Mouse (Mus musculus): ENCODE measurements around the gene Themis3.
"Not testable (repeated sequence)": the region's sequence is repeated elsewhere in the genome, so short reads cannot be mapped to it uniquely, and the experiment has no call there.

Themis3 gene

DNA sequence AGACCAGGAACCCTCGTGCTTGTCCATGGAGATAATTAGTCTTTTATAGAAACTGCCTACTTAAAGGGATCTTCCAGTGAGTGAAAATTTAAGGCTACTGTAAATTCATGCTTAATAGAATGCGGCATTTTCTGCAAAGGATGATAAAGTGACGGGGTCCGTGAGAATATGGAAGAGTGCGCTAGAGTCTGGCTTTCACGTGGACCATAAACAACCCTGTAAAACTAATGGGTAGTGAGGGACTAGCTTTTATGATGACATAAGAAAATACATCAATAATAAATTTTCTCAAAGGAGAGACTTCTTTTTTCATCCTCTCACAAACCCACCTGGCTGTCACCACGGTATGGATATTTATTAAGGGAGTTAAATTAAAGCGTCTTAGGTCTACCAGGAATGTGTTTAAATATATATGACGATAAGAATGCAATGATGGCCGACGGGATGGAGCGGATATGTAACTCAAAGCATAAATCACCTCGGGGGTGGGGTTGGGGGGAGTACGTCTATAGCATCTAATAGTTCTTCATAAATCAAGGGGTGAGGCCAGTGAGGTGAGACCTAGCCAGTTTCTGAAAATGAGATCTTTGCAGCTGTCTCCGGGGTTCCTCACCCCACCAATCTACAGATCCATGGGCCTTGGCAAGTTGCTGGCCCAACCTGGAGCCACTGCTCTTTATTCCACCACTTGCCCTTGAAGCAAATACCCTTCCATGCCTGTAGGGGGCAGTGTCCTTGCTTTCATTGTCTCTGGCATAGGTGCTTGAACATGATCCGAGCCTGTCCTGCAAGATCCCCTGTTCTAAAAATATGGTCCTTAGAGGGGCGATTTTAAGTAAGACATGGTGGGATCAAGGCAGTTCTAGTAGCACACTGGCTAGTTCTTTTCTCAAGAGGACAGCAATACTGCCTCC, 35.8 kb downstream of the Themis3 start:
- peak; percentile 10 for DNase-seq (ENCODE audit: low spot score)

DNA sequence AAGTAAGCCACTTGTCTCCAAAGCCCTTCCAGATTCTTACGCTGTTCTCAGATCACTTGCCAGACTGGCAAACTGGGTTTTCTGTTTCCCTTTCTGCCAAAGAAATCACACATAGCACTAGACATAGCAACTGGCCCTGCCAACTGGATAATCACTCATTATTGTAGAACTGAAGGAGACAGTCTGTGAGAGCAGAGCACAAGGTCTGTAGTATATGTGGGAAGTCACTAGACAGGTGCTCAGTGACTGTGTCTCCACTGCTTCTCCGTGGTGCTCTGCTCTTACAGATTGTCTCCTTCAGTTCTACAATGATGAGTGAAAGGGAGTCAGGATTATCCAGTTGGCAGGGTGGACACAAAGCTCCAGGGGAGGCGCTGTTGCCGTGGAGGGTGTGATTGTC, 41.7 kb downstream of the Themis3 start:
- no peak for DNase-seq (ENCODE audit: low spot score)

DNA sequence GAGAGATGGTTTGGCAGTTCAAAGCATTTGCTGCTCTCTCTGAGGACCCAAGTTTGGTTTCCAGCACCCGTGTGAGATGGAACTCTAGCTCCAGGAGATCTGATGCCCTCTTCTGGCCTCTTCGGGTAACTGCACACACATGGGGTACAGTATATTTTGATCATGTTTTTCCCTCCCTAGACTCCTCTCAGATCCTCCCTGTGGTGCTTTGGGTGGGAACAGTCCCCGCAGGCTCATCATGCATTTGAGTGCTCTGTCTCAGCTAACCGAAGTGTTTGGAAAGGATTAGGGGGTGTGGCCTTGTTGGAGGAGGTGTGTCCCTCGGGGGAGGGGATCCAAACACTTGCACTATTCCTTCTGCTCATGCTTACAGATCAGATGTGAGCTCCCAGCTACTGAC, 43.9 kb downstream of the Themis3 start:
- DNase-seq (ENCODE audit: low spot score), result no peak

- no peak for DNase-seq (ENCODE audit: low spot score)
Observed at GRCm38 (mm10) chr17:66532285-66532684, 62.1 kb downstream of the Themis3 start.

DNA sequence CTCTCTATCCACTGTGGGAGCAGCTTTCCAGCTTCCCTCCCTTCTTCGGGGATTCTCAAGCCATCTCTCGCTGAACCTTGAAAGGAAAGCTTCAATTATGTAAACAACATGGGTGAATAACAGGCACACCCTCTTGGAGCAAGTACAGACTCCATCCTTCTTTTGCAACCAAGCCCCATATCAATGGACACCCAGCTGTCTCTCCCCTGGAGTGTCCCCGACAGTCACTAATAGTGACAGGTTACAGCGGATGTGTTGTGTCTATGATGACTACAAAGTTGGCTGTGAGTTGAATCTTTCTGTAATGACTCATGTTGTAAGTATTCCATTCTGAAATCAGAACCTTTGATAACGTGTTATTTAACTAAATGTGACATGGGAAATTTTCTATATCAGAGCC, 71.0 kb downstream of the Themis3 start:
- DNase-seq (ENCODE audit: low spot score), result no peak

GRCm38 (mm10) chr17:66522631-66523030, 71.8 kb downstream of the Themis3 start:
- DNase-seq (ENCODE audit: low spot score), result not testable (repeated sequence)

DNA sequence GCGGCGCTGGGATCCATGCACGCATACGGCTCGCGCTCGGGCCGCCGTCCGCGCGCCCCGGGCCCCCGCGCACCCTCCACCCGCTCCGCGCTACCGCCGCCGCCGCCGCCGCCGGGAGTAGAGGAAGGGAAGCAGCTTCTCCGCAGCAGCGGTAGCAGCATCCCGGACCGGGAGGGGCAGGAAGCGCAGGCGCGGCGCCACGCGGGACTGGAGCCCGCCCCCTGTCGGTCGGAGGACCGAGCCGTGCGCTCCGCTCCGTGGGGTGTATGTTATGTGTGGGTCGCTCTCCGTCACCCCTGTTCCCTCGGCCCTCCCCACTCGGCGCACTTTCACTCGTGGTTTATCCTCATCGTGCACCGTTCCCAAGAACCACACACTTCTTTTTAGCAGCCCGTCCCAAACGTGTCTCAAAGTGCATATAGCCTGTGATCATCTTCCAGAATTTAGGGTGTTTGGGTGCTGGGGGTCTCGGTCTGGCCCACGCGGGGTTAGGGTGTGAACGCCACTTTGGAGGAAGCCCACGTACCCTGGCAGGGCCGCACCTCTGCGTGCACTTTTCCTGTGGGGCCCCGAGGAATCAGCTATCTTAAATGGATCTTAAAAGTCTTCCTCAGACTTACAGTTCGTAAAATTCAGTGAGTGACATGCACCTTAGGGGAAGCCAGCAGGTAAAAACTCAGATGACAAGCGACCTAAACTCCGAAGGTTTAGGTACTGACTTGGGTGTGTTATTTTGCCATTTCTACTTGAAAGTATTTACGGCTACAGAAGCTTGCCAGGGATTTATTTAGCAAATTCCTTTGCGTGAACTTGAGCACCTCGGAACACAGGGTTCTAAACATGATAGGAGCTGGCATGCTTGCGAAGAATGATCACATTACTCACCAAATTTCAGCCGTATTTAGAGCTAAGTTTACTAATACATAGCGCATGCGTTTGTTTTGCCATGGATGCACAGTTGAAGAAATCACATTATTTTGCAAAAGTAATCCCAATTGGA, 74.6 kb downstream of the Themis3 start, which contains the start of gene Rab12:
Rab12 (minus strand) TSS at position 176 of the 1,000 bp plus-strand sequence.
- DNase-seq (ENCODE audit: low spot score), result peak; percentile 86

- DNase-seq (ENCODE audit: low spot score), result peak; percentile 29
Observed at GRCm38 (mm10) chr17:66518877-66519553, 75.4 kb downstream of the Themis3 start.

GRCm38 (mm10) chr17:66516953-66517352, 77.5 kb downstream of the Themis3 start:
- DNase-seq (ENCODE audit: low spot score), result no peak

- DNase-seq (ENCODE audit: low spot score), result no peak
Observed at GRCm38 (mm10) chr17:66514288-66514995, 80.0 kb downstream of the Themis3 start.

DNA sequence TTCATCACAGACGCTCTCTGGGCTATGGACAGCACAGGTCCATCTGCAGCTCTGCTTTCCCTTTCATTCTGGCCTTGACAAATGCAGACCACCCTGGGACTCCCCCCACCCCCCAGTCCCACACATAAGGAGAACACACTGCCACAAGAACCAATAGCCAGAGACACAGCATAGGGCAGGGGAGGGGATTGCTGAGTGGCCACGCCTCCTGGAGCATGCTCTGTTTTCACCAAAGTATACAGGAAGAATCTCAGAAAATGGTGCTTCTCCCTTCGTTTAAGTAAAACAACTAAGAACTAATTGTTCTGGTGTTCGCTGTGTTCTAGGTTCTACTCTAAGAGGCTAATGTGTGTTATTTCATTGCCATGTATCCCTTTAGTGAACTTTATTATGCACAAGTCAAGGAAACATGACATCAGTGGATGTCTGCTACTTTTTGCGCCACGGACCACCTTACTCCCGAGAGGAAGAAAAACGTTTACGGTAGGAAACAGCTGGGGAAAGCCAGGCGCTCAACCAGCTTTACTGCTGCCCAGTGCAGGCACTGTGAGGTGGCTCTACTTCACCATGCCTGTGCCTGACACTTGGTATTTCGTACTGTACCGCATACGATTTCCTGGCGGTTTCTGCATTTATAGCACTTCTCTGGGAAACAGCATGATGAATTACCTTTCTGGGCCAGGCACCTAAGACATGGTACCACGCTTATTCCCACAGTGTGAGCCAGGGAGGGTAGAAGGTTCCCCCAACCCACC, 82.0 kb downstream of the Themis3 start:
- DNase-seq (ENCODE audit: low spot score), result peak; percentile 45

DNA sequence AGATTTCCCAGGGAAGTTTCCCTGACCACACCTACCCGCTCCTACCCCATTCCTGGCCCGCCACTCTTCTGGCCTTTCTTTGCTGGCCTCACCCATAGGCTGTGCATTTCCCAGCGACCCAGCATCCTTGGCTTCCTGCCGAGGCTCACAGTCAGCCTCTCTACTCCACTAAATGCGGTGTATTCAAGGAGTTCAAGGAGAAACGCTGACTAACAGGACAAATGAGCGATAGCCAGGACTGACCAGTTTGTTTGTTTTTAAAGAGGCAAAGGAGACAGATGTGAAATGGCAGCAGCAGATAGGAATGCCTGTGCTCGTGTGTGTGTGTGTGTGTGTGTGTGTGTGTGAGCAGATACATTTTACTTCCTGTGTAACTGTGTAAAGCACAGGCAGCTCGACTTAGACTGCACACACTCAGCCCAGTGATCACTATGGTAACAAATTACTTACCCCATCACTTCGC, 84.2 kb downstream of the Themis3 start:
- no peak for DNase-seq (ENCODE audit: low spot score)

GRCm38 (mm10) chr17:66507049-66507954, 87.1 kb downstream of the Themis3 start:
- no peak for DNase-seq (ENCODE audit: low spot score)

- DNase-seq (ENCODE audit: low spot score), result no peak
Observed at GRCm38 (mm10) chr17:66504964-66505363, 89.5 kb downstream of the Themis3 start.

All from T-cell, adult 2 months (primary cell).